Mouse (Mus musculus) lung, adult 2 months (tissue): Measurements from ENCODE around the gene Il22.

Source experiments
- CTCF ChIP-seq: fragments of 200-500 bp; IDR thresholded peaks from 2 replicates; pipeline ENCODE4 v1.5.1; 2011; ENCODE audit warnings: mild to moderate bottlenecking, low read length, control low read depth; ENCODE audit not compliant: insufficient read depth
- POLR2A ChIP-seq: fragments of 200-500 bp; IDR thresholded peaks from 2 replicates; pipeline ENCODE4 v1.6.1; 2011; ENCODE audit warnings: low read depth, mild to moderate bottlenecking, control low read depth, low read length, borderline replicate concordance; ENCODE audit errors: extremely low read depth

DNA sequence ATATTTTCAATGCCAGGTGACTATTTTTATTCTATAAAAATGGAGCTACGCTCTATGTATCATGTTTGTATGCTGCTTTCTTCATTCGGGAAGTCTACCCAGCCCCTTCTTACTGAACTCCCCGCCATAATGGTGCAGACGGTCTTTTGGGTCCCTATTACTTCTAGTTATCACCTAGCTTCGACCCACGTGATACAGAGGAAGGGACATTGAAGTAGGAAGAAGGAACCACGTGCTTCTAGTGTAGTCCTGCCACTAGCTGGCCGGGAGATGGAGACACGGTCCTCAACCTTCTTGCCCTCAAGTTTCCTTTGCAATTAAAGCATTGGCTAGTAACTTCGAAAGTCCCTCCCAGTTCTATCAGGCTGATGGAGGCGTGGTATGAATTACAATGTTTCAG, 25.5 kb upstream of the Il22 start:
- TF ChIP-seq CTCF (no peak), POLR2A (no peak)
